Mouse (Mus musculus): ENCODE results near the gene Dnajc3.
"Not testable (repeated sequence)": the region's sequence is repeated elsewhere in the genome, so short reads cannot be mapped to it uniquely, and the experiment has no call there.

The Dnajc3 gene

GRCm38 (mm10) chr14:118932956-118933355, 4.8 kb upstream of the Dnajc3 start:
- DNase-seq = no peak

GRCm38 (mm10) chr14:118934686-118935085, 3.1 kb upstream of the Dnajc3 start:
- no peak for DNase-seq

DNA sequence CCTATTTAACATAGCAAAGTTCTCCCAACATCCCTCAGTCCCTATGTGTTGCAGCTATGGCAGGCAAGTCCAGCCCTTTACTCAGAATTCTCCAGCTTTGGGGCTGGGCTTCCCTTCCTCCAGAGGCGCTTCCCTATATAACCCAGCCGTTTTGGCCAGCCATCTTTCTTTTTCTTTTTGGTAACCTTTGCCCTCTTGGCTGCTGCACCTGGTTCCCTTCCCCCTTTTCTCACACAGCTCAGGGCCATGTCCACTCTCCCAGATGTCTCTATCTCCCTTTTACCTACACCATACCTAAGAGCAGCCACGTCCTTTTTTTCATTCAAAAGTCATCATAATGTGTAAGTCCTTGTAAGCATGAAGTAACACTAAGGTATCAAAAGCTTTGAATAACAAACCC, 1.5 kb upstream of the Dnajc3 start:
- DNase-seq = no peak

- DNase-seq = no peak
Observed at GRCm38 (mm10) chr14:118936952-118937351, 824 bp upstream of the Dnajc3 start.

DNA sequence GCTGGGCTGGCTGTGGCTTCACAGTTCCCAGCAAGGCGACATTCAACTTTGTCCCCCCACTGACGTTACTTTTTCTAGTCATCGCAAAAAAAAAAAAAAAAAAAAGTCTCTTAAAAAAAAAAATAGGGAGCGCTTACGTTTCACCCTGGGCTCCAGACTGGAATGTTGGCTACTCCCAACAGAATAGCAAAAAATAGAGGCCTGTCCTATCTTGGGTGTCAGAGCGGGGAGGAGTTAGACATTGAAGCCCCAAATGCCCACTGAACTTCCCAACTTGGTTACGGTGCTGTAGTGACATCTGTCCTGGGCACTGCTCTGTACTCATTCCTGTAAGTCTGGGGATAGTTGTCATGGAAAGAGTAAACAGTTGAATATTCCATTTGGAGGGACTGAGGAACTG, 775 bp downstream of the Dnajc3 start:
- no peak for DNase-seq

DNA sequence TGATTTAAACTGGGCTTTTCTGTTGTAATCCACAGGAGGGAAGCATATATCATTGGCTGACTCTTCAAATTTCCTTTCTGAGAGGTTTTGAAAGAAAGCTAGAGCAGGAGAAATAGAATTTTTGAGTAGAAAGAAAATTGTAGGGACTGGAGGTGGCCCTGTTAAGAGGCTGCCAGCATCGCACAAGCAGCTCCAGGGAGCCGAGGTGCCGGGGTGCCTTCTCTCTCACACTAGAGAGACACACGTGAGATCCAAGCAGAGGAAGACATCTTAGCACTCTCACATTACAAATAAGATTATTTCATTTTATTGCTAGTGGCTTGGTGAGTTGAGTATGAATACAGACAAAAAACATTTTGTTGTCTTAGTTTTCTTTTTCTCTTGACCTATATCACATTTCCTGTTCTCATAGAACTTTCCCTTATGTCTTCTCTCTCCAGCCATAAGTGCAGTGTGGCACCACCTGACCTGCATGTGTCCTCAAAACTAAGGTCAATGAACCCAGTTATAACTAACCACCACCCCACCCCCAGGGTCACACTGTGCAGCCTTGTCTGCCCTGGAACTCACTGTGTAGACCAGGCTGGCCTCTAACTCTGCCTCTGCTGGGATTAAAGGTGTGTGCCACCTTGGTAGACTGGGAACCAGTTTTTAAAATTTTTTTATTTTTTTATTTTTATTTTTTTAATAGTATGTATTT, 3.2 kb downstream of the Dnajc3 start:
- no peak for DNase-seq

DNA sequence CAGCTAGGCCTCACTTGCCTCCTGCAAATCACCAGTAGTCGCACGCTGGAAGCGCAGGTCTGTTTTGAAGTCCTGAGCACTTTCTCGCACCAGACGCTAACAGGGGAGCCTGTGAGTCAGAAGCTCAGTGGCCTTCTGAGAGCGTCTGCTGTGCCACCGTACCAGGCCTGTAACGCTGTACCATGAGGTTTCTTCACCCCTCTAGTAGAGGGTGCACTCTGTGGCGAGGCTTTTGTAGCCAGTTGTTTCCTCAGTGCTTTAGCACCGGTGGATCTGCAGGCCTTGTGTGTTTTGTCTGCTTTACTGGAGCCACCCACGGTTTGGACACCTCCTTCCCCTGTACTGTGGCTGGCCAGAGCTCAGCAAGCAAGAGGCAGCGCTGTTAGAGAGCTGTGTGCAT, 4.3 kb downstream of the Dnajc3 start:
- no peak for DNase-seq

DNA sequence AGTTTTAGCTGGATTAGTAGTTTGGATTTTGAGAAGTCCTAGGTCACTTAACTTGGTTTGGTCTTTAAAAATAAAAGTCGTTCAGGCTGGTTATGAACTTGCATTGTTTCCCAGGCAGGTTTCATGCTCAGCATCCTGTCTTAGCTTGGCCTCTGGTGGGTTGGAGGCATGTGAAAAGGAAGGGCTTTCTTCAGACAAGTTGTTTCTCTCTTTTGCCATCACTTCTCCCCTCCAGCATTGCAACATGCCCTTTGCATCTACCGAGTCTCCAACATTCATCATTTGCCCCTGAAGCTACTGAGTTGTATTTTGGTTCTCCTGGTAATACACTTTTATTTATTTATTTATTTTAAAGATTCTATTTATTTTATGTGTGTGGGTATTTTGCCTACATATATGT, 6.9 kb downstream of the Dnajc3 start:
- no peak for DNase-seq

DNA sequence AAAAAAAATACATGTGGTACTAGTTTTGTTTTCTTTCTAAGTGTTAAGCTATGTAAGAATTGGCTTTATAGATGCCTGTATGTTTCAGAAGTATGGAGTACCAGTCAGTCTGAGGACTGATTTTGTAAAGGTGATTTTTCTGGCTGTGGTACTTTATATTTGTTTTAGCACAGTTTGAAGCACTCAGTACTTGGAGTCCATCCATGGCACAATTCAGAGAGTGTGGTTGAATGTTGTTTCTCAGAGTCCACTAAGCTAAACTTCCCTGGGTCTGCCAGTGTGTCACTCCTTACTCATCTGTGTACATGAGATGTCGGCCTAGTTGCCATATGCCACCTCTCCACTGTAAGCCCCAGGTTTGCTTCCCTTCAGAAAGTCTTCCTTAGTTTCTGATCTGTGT, 11.1 kb downstream of the Dnajc3 start:
- no peak for DNase-seq

DNA sequence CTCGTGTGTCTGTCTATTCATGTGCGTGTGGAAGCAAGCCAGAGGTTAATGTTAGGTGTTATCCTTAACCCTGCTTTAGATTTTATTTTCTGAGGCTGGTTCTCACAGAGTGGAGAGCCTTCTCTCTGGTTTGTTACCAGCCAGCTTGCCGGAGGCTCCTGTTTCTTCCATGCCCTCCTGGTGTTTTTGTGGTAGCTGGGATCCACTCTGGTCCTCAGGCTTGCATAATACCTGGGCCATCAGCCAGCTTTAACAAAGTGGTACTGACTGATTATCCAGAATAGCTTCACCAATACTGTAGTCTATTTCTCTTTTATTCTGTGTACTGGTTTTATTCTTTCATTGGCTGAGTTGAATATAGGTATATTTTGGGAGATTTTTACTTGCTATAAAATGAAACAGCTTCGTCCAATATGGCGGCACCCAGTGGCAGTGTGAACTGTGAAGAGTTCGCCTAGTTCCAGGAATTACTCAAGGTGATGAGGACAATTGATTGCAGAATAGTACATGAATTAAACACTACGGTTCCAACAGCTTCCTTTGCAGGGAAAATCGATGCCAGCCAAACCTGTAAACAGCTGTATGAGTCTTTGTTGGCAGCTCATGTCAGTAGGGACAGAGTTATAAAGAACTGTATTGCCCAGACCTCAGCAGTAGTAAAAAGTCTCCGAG, 14.3 kb downstream of the Dnajc3 start:
- DNase-seq = no peak

DNA sequence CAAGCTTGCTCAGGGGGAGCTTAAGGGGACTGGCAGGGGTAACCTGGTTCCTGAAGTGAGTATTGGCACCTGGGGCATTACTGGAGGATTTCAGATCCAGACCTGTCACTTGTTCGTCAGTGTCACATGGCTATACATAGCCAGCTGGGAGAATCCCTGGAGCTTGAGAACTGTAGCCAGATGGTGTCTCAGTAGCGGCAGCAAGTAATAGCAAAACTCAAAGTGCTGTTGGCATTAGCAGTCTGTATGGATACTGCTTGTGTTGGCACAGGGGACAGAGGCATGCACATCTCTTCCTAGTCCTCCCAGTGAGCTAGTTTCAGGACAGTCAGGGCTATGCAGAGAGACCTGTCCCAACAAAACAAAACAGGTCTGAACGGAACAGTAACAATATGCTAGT, 20.2 kb downstream of the Dnajc3 start:
- DNase-seq = no peak

GRCm38 (mm10) chr14:118965356-118966000, 27.7 kb downstream of the Dnajc3 start:
- DNase-seq = no peak

DNA sequence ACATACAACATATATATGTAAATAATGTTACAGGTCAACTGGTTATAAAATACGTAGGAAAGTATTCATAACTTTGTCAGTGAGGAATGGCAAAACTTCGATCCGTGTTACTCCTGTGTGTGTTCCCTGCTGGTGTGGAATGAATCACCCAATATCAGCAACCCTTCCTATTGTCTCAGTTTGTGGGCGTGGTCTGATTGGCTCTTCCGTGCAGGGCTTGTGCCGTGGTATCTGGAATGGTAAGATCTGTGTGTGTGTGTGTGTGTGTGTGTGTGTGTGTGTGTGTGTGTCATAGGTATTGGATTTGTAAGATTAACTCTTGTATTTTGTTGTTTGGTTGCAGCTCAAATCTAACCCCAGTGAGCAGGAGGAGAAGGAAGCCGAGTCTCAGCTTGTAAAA, 29.9 kb downstream of the Dnajc3 start:
- DNase-seq = no peak

DNA sequence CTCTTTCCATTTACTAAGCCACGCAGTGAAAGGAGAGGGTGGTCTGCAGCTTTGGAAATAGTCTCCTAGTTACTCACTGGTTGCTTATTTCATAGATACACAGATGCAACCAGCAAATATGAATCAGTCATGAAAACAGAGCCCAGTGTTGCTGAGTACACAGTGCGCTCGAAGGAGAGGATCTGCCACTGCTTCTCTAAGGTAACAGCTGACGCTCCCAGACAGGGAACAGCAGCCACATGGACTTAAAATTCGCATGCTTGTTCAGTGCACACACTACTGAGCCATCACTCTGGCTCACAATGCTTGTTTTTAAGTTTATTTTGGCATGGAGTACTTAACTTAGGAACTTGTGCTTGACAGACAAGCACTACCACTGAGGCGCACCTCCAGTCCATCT, 34.5 kb downstream of the Dnajc3 start:
- no peak for DNase-seq

DNA sequence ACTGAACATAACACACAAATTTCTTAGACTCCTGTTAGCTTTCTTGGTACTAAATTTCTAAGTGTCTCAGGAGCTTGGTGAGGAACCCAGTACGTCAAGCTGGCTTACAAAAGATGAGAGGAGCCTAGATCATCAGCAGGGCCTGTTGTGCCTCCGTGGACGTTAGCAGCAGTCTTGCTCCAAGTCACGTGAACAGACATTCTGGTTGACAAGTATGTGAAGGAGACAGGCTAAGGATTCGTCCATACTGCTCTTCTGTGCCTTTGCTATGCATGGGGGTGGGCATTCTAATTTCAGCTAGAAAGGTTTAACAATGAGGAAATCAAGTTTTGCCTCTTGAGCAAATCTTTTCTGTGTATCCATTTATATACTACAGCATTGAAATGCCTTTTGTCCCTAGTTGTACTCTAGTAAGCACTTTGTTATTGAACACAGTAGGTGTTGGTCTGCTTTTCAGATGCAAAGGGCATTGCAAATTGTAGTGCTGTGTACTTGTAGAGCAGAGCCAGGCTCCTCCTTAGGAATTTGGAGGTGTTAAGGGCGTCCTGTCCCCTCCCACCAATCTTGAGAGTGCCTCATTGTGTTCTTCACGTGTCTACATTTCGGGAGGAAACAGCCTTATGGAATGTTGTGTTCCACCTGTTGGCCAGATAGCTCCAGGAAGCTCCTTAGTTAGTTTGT, 39.5 kb downstream of the Dnajc3 start:
- no peak for DNase-seq

DNA sequence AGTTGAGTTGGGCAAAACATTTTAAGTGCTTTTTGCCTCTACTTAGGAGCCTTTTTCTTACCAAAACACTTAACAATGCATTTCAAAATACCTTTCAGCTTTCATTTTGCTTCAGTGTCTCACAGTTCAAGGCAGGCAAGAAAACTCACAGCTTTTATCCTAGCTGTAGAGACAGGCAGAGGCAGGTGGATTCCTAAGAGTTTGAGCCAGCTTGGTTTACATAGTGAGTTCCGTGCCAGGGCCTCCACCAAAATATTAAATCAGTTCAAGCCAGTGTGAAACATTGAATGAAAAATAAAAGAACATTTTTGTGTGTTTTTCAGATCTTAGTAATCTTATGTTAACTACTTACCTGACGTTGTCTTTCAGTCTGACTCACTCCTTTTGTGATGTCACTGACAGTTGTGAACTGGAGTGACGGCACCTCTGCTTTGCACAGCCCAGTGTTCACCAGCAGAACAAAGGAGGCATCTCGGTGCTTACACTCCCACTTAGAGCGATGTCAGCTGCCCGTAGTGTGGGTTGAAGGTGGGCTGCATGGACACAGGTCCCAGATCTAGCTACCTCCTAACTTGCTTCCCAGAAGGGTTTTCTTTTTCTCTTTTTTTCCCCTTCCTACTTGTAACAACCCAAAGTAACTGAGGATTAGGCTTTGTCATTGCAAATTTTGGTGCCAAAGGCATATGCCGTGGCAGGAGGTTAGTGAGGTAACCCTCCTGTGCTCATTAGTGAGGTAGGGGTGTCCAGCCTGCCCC, 42.0 kb downstream of the Dnajc3 start:
- no peak for DNase-seq

GRCm38 (mm10) chr14:118980358-118980757, 42.6 kb downstream of the Dnajc3 start:
- DNase-seq = no peak

DNA sequence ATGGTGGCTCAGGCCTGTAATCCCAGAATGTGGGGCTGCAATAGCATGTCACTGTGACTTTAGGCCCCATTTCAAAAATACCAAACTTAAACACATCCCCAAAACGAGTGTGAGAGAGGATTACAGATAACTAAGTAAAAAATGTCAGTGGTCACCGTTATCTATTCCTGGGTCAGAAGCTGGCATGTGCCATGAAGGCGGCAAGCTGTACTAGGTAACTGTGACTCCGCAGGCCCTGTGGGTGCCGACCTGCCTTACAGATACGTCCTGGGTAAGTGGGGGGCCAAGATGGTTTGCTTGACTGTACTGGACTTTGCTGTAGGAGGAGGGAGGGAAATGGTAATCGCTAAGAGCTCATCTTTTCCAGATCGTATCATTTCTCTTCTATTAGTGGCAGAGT, 43.1 kb downstream of the Dnajc3 start:
- no peak for DNase-seq

GRCm38 (mm10) chr14:118981711-118982428, 44.1 kb downstream of the Dnajc3 start:
- not testable (repeated sequence) for DNase-seq

- not testable (repeated sequence) for DNase-seq
Observed at GRCm38 (mm10) chr14:118982429-118983045, 44.8 kb downstream of the Dnajc3 start.

DNA sequence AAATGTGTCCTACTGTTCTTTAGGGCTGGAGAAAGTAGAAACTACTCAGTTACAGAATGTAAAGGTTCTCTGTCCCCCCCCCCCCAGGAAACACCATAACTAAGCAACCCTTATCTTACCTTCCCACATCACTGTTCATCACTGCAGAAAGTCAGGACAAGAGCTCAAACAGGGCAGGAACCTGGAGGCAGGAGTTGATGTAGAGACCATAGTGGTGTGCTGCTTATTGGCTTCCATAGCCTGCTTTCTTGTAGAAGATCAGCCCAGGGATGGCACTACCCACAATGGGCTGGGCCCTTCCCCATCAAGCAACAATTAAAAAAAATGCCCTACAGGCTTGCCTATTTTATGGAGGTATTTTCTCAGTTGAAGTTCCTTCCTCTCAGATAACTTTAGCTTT, 45.6 kb downstream of the Dnajc3 start:
- no peak for DNase-seq

- no peak for DNase-seq
Observed at GRCm38 (mm10) chr14:118984161-118984560, 46.4 kb downstream of the Dnajc3 start.

Data from right cerebral cortex, postnatal 25 days (tissue).